Mouse (Mus musculus) heart, adult 2 months (tissue): ENCODE data around the gene Eif1ad. TPM values are rescaled to one million over a fixed set of nuclear protein-coding genes. Genes with fewer than 3 reads are reported as not detected.
A peak's percentile ranks its signal among the peaks of the same experiment; 100 is the strongest.

ENCODE experiments used
- DNase-seq, 2 experiments: peaks; one replicate each; pipeline ENCODE4 v3.0.0; 2021
- H3K27ac ChIP-seq: fragments of 200-600 bp; 2 replicates; pipeline ENCODE4 v1.8.1; 2022
- H3K27me3 ChIP-seq: fragments of 200-500 bp; 2 replicates; pipeline ENCODE4 v1.6.1; 2012; ENCODE audit warnings: mild to moderate bottlenecking, low read length, inconsistent platforms, mixed read lengths; ENCODE audit not compliant: control insufficient read depth, insufficient read depth
- H3K36me3 ChIP-seq: fragments of 200-500 bp; 2 replicates; pipeline ENCODE4 v1.6.1; 2012; ENCODE audit warnings: low read length, inconsistent platforms; ENCODE audit not compliant: control insufficient read depth, insufficient read depth
- H3K4me1 ChIP-seq: fragments of 200-500 bp; 2 replicates; pipeline ENCODE4 v1.6.1; 2011; ENCODE audit warnings: low read length; ENCODE audit not compliant: control insufficient read depth, insufficient read depth
- H3K4me3 ChIP-seq: fragments of 200-600 bp; 2 replicates; pipeline ENCODE4 v1.8.1; 2022
- H3K79me2 ChIP-seq: fragments of 200-500 bp; replicated peaks from 2 replicates; pipeline ENCODE4 v1.6.1; 2012; ENCODE audit warnings: mild to moderate bottlenecking, inconsistent platforms, low read length, moderate library complexity, mixed read lengths; ENCODE audit not compliant: control insufficient read depth, insufficient read depth
- H3K9ac ChIP-seq: fragments of 200-500 bp; 2 replicates; pipeline ENCODE4 v1.6.1; 2012; ENCODE audit warnings: low read depth, mild to moderate bottlenecking, control low read depth, inconsistent platforms, low read length, mixed read lengths
- CTCF ChIP-seq: fragments of 200-600 bp; IDR thresholded peaks from 2 replicates; pipeline ENCODE4 v1.8.1; 2022; ENCODE audit warnings: antibody characterized with exemption, mild to moderate bottlenecking, moderate library complexity
- EP300 ChIP-seq: fragments of 200-500 bp; IDR thresholded peaks from 2 replicates; pipeline ENCODE4 v1.6.1; 2011; ENCODE audit warnings: low read depth, low read length, control low read depth; ENCODE audit not compliant: insufficient read depth
- POLR2A ChIP-seq: fragments of 200-500 bp; IDR thresholded peaks from 2 replicates; pipeline ENCODE4 v1.6.1; 2011; ENCODE audit warnings: mild to moderate bottlenecking, low read depth, low read length, control low read depth; ENCODE audit not compliant: insufficient read depth
- WGBS: fragments of 180-500 bp; shearing (Covaris S2); methylation state at CpG from one replicate; pipeline ENCODE4 v1.1.7; 2018; 5-methylcytosine and 5-hydroxymethylcytosine counted together
- intact Hi-C: fragments of 180-260 bp; cut with DNase I; formaldehyde crosslinking; loops from one replicate; pipeline ENCODE4 v1.15.1; 2025
- polyA plus RNA-seq: library from polyadenylated mRNA; depleted of rRNA; stranded (reverse); fragments of >200 nt; gene quantifications from 2 replicates; pipeline ENCODE4 v1.2.3, GENCODE M21; 2012; rRNA removed
- total RNA-seq, 2 experiments: library from RNA; stranded (reverse); gene quantifications; 2 replicates each; pipeline ENCODE4 v1.2.3; 2021

The Eif1ad gene
- total and polyA plus RNA-seq, 3 experiments = 16.3 to 19.5 (median 18.5) TPM

- no peak for TF ChIP-seq CTCF
- peak; percentile 74; the same call in 1 of the 2 replicates for TF ChIP-seq EP300
- TF ChIP-seq POLR2A = peak; percentile 96
- 46% methylated on average over 2 of the region's 2 CpGs for WGBS
- peak overlapping the region; percentile 89 for H3K27ac ChIP-seq
- peaks cover 9% of the 10 kb centered on the region; the same call in 1 of the 2 replicates for H3K36me3 ChIP-seq
- intact Hi-C loops = no loop called here
- H3K79me2 ChIP-seq = no peaks in the 10 kb centered on the region
- no peaks in the 10 kb centered on the region for H3K27me3 ChIP-seq
- peak; percentile 70 to 74 for DNase-seq
- H3K4me3 ChIP-seq = no peak overlapping the region; the same call in 1 of the 2 replicates
- peaks cover 18% of the 10 kb centered on the region for H3K4me1 ChIP-seq
- H3K9ac ChIP-seq = peak overlapping the region; percentile 26
Observed at GRCm38 (mm10) chr19:5414534-5414957, 48.0 kb downstream of the Eif1ad start.

- intact Hi-C loops = no loop called here
- 91% methylated on average over 8 of the region's 8 CpGs for WGBS
- H3K27ac ChIP-seq = peak overlapping the region; percentile 27
Observed at GRCm38 (mm10) chr19:5418750-5419466, 52.4 kb downstream of the Eif1ad start.

GRCm38 (mm10) chr19:5419630-5420029, 53.1 kb downstream of the Eif1ad start:
- Histone ChIP-seq H3K27ac (peak overlapping the region; percentile 9), H3K36me3 (peaks cover 11% of the 10 kb centered on the region; the same call in 1 of the 2 replicates), H3K4me1 (peaks cover 13% of the 10 kb centered on the region), H3K79me2 (no peaks in the 10 kb centered on the region), H3K4me3 (no peak overlapping the region), H3K9ac (no peak overlapping the region), H3K27me3 (no peaks in the 10 kb centered on the region)
- TF ChIP-seq POLR2A (no peak), CTCF (no peak), EP300 (no peak)
- intact Hi-C loops = no loop called here
- 81% methylated on average over 9 of the region's 9 CpGs for WGBS
- peak in 1 of 2 experiments; percentile 23 for DNase-seq

More at GRCm38 (mm10) chr19:5418750-5419466, 52.4 kb downstream of the Eif1ad start:
- peaks cover 18% of the 10 kb centered on the region for H3K4me1 ChIP-seq
- H3K9ac ChIP-seq = no peak overlapping the region
- TF ChIP-seq POLR2A (no peak), EP300 (no peak), CTCF (no peak)
- peak in 1 of 2 experiments; percentile 20 for DNase-seq
- H3K79me2 ChIP-seq = no peaks in the 10 kb centered on the region
- peaks cover 11% of the 10 kb centered on the region; the same call in 1 of the 2 replicates for H3K36me3 ChIP-seq
- no peak overlapping the region for H3K4me3 ChIP-seq
- no peaks in the 10 kb centered on the region for H3K27me3 ChIP-seq

- TF ChIP-seq EP300 (no peak), CTCF (no peak), POLR2A (no peak)
- DNase-seq = peak in 1 of 2 experiments; percentile 21
- Histone ChIP-seq H3K79me2 (no peaks in the 10 kb centered on the region), H3K9ac (no peak overlapping the region), H3K4me1 (peaks cover 12% of the 10 kb centered on the region), H3K27me3 (no peaks in the 10 kb centered on the region), H3K4me3 (no peak overlapping the region), H3K36me3 (peaks cover 11% of the 10 kb centered on the region; the same call in 1 of the 2 replicates), H3K27ac (no peak overlapping the region)
- intact Hi-C loops = no loop called here
- 85% methylated on average over 6 of the region's 6 CpGs for WGBS
Observed at GRCm38 (mm10) chr19:5420579-5420978, 54.0 kb downstream of the Eif1ad start.

Other genes starting within 250 kb of the Eif1ad start
- 10 to 100 TPM; 49.0 to 50.6 TPM for gene Klc2, start 248.2 kb upstream of the Eif1ad start, total RNA-seq
- gene Klc2, start 248.2 kb upstream of the Eif1ad start, polyA plus RNA-seq = 56.7 and 57.4 TPM in 2 replicates
- gene Pacs1, start 93.6 kb upstream of the Eif1ad start, total RNA-seq = 10 to 100 TPM; 20.8 to 21.6 TPM
- gene Pacs1, start 93.6 kb upstream of the Eif1ad start, polyA plus RNA-seq = 25.7 and 28.5 TPM in 2 replicates
- 100 to 1,000 TPM; 103 to 121 TPM for gene Sf3b2, start 71.3 kb upstream of the Eif1ad start, total RNA-seq
- 83.1 and 94.5 TPM in 2 replicates for gene Sf3b2, start 71.3 kb upstream of the Eif1ad start, polyA plus RNA-seq
- 10 to 100 TPM; 27.2 to 29.9 TPM for gene Gal3st3, start 68.4 kb upstream of the Eif1ad start, total RNA-seq
- gene Gal3st3, start 68.4 kb upstream of the Eif1ad start, polyA plus RNA-seq = 35.5 and 36.1 TPM in 2 replicates
- gene Catsper1, start 31.0 kb upstream of the Eif1ad start, total RNA-seq = not detected
- gene Catsper1, start 31.0 kb upstream of the Eif1ad start, polyA plus RNA-seq = 0.16 TPM in 1 of 2 replicates, not detected in the other
- 10 to 100 TPM; 10.9 to 16.8 TPM for gene Cst6, start 17.2 kb upstream of the Eif1ad start, total RNA-seq
- 5.7 and 10.4 TPM in 2 replicates for gene Cst6, start 17.2 kb upstream of the Eif1ad start, polyA plus RNA-seq
- gene Banf1, start 427 bp downstream of the Eif1ad start, total RNA-seq = 100 to 1,000 TPM; 113 to 133 TPM
- 148 and 173 TPM in 2 replicates for gene Banf1, start 427 bp downstream of the Eif1ad start, polyA plus RNA-seq
- gene Sart1, start 22.0 kb downstream of the Eif1ad start, total RNA-seq = 10 to 100 TPM; 47.3 to 51.8 TPM
- gene Sart1, start 22.0 kb downstream of the Eif1ad start, polyA plus RNA-seq = 10.6 and 22.1 TPM in 2 replicates
- gene Tsga10ip, start 35.8 kb downstream of the Eif1ad start, total RNA-seq = under 1 TPM; 0.39 to 0.52 TPM
- gene Tsga10ip, start 35.8 kb downstream of the Eif1ad start, polyA plus RNA-seq = 0.08 TPM in 1 of 2 replicates, not detected in the other
- 100 to 1,000 TPM; 278 to 344 TPM for gene Drap1, start 58.2 kb downstream of the Eif1ad start, total RNA-seq
- 175 and 189 TPM in 2 replicates for gene Drap1, start 58.2 kb downstream of the Eif1ad start, polyA plus RNA-seq
- gene AI837181, start 58.4 kb downstream of the Eif1ad start, total RNA-seq = 10 to 100 TPM; 32.9 TPM
- 55.4 and 59.5 TPM in 2 replicates for gene AI837181, start 58.4 kb downstream of the Eif1ad start, polyA plus RNA-seq
- not detected for gene Fosl1, start 80.8 kb downstream of the Eif1ad start, total RNA-seq
- gene Fosl1, start 80.8 kb downstream of the Eif1ad start, polyA plus RNA-seq = 0.12 TPM in 1 of 2 replicates, not detected in the other
- gene Ccdc85b, start 91.2 kb downstream of the Eif1ad start, total RNA-seq = 1 to 10 TPM; 6.3 to 9.7 TPM
- gene Ccdc85b, start 91.2 kb downstream of the Eif1ad start, polyA plus RNA-seq = 5.9 and 6.1 TPM in 2 replicates
- gene Fibp, start 93.9 kb downstream of the Eif1ad start, total RNA-seq = 10 to 100 TPM; 47.1 to 52.9 TPM
- 85.6 and 88.3 TPM in 2 replicates for gene Fibp, start 93.9 kb downstream of the Eif1ad start, polyA plus RNA-seq
- under 1 TPM; 0.32 to 0.42 TPM for gene Ctsw, start 101.8 kb downstream of the Eif1ad start, total RNA-seq
- 0.67 and 2.0 TPM in 2 replicates for gene Ctsw, start 101.8 kb downstream of the Eif1ad start, polyA plus RNA-seq
- 10 to 100 TPM in 1 of 2 experiments, 1 to 10 TPM in 1; 8.2 to 10.3 TPM for gene Efemp2, start 107.2 kb downstream of the Eif1ad start, total RNA-seq
- gene Efemp2, start 107.2 kb downstream of the Eif1ad start, polyA plus RNA-seq = 33.6 and 36.3 TPM in 2 replicates
- gene Mus81, start 121.7 kb downstream of the Eif1ad start, total RNA-seq = 10 to 100 TPM; 18.6 to 21.6 TPM
- 36.4 and 38.6 TPM in 2 replicates for gene Mus81, start 121.7 kb downstream of the Eif1ad start, polyA plus RNA-seq
- 100 to 1,000 TPM; 169 to 194 TPM for gene Cfl1, start 123.7 kb downstream of the Eif1ad start, total RNA-seq
- 160 and 206 TPM in 2 replicates for gene Cfl1, start 123.7 kb downstream of the Eif1ad start, polyA plus RNA-seq
- under 1 TPM; 0.82 to 0.89 TPM for gene 1700020D05Rik, start 137.0 kb downstream of the Eif1ad start, total RNA-seq
- 0.70 and 0.85 TPM in 2 replicates for gene 1700020D05Rik, start 137.0 kb downstream of the Eif1ad start, polyA plus RNA-seq
- gene Snx32, start 143.8 kb downstream of the Eif1ad start, total RNA-seq = 1 to 10 TPM; 3.9 to 5.2 TPM
- gene Snx32, start 143.8 kb downstream of the Eif1ad start, polyA plus RNA-seq = 11.4 and 13.0 TPM in 2 replicates
- not detected for gene Ovol1, start 193.9 kb downstream of the Eif1ad start, total RNA-seq
- 0.04 TPM in 1 of 2 replicates, not detected in the other for gene Ovol1, start 193.9 kb downstream of the Eif1ad start, polyA plus RNA-seq
- 1 to 10 TPM; 3.0 to 3.3 TPM for gene Ap5b1, start 201.3 kb downstream of the Eif1ad start, total RNA-seq
- 3.0 and 3.1 TPM in 2 replicates for gene Ap5b1, start 201.3 kb downstream of the Eif1ad start, polyA plus RNA-seq
- gene Rnaseh2c, start 235.1 kb downstream of the Eif1ad start, total RNA-seq = 10 to 100 TPM; 50.2 to 58.6 TPM
- gene Rnaseh2c, start 235.1 kb downstream of the Eif1ad start, polyA plus RNA-seq = 18.7 and 37.1 TPM in 2 replicates
- gene Kat5, start 243.5 kb downstream of the Eif1ad start, total RNA-seq = 10 to 100 TPM; 27.0 to 27.5 TPM
- gene Kat5, start 243.5 kb downstream of the Eif1ad start, polyA plus RNA-seq = 36.1 and 56.9 TPM in 2 replicates